Mouse (Mus musculus): ENCODE data around the gene Pde4d. TPM values are rescaled to one million over a fixed set of nuclear protein-coding genes. Genes with fewer than 3 reads are reported as not detected.
A peak's percentile ranks its signal among the peaks of the same experiment; 100 is the strongest.

Gene Pde4d
- polyA plus RNA-seq, 2 experiments: 11.7 to 17.3 TPM

GRCm38 (mm10) chr13:109994240-109994764 lies 1544.6 kb downstream of the Pde4d start:
- peak overlapping the region; percentile 16; the same call in 1 of the 2 replicates for H3K27ac ChIP-seq (replicated peaks; ENCODE audit: low read depth, low read length)
- DNase-seq (ENCODE audit: low spot score): peak; percentile 40
- WGBS: 21% methylated on average over 3 of the region's 3 CpGs

GRCm38 (mm10) chr13:110002081-110002480 lies 1552.3 kb downstream of the Pde4d start:
- Histone ChIP-seq H3K4me1 (ENCODE audit: control insufficient read depth, insufficient read depth, low read length) (no peaks in the 10 kb centered on the region), H3K4me2 (replicated peaks; ENCODE audit: low read depth, low read length, severe bottlenecking) (no peak overlapping the region), H3K9me3 (ENCODE audit: control insufficient read depth, low read length) (no peaks in the 10 kb centered on the region), H3K27ac (replicated peaks; ENCODE audit: low read depth, low read length) (no peak overlapping the region), H3K9ac (ENCODE audit: low read depth, low read length, severe bottlenecking) (no peak overlapping the region), H3K36me3 (ENCODE audit: control insufficient read depth, insufficient read depth, low read length) (no peaks in the 10 kb centered on the region), H3K27me3 (ENCODE audit: control insufficient read depth, insufficient read depth, low read length) (no peaks in the 10 kb centered on the region), H3K4me3 (replicated peaks; ENCODE audit: low read length) (no peak overlapping the region)
- ATAC-seq (ENCODE audit: low FRiP score, low read depth) (no peak), DNase-seq (ENCODE audit: low spot score) (no peak)
- no peak for TF ChIP-seq POLR2A (IDR thresholded peaks at IDR 0.05; ENCODE audit: borderline replicate concordance, extremely low read depth, insufficient read depth, insufficient read length)
- 82% methylated on average over 3 of the region's 3 CpGs for WGBS

More at GRCm38 (mm10) chr13:109994240-109994764, 1544.6 kb downstream of the Pde4d start:
- no peak for TF ChIP-seq POLR2A (IDR thresholded peaks at IDR 0.05; ENCODE audit: borderline replicate concordance, extremely low read depth, insufficient read depth, insufficient read length)
- Histone ChIP-seq H3K4me2 (replicated peaks; ENCODE audit: low read depth, low read length, severe bottlenecking) (no peak overlapping the region), H3K9me3 (ENCODE audit: control insufficient read depth, low read length) (no peaks in the 10 kb centered on the region), H3K9ac (ENCODE audit: low read depth, low read length, severe bottlenecking) (no peak overlapping the region), H3K4me1 (ENCODE audit: control insufficient read depth, insufficient read depth, low read length) (peaks cover 19% of the 10 kb centered on the region; the same call in 1 of the 2 replicates), H3K4me3 (replicated peaks; ENCODE audit: low read length) (no peak overlapping the region), H3K36me3 (ENCODE audit: control insufficient read depth, insufficient read depth, low read length) (no peaks in the 10 kb centered on the region), H3K27me3 (ENCODE audit: control insufficient read depth, insufficient read depth, low read length) (no peaks in the 10 kb centered on the region)
- no peak for ATAC-seq (ENCODE audit: low FRiP score, low read depth)

MicroRNA genes within 50 kb of the gene (microRNA counts, 519-probe panel; counts per million panel counts)
- microRNA mmu-miR-1904 (861 counts per million, percentile 4 among the panel's probes with 10 or more counts), microRNA mmu-miR-582-3p (1,911 counts per million, percentile 23 among the panel's probes with 10 or more counts), microRNA mmu-miR-582-5p (2,473 counts per million, percentile 41 among the panel's probes with 10 or more counts)

Small RNAs within 50 kb of the gene (microRNA-seq; reads per million reads assigned to microRNA genes)
- not detected for gene Mir1904
- gene Mir582: 18.3 reads per million, percentile 28 among the genes with 10 or more reads in this experiment

Other genes starting within 250 kb of the Pde4d start
- gene Elovl7, start 235.5 kb upstream of the Pde4d start, polyA plus RNA-seq (2012; rRNA removed): 0.91 and 1.4 TPM in 2 replicates
- 4.8 TPM in 2 replicates for gene Elovl7, start 235.5 kb upstream of the Pde4d start, polyA plus RNA-seq (2014; fragmentation: Nextera tagmentation; extraction: Ambion mirVana)
- gene Depdc1b, start 133.6 kb upstream of the Pde4d start, polyA plus RNA-seq (2012; rRNA removed): 6.0 and 6.4 TPM in 2 replicates
- gene Depdc1b, start 133.6 kb upstream of the Pde4d start, polyA plus RNA-seq (2014; fragmentation: Nextera tagmentation; extraction: Ambion mirVana): 6.1 and 7.1 TPM in 2 replicates

Data from limb, embryonic 14.5 days (tissue).